Mouse (Mus musculus): ENCODE results near the gene Mgat2.
A peak's percentile ranks its signal among the peaks of the same experiment; 100 is the strongest.
"Not testable (repeated sequence)": the region's sequence is repeated elsewhere in the genome, so short reads cannot be mapped to it uniquely, and the experiment has no call there.

The Mgat2 gene

DNA sequence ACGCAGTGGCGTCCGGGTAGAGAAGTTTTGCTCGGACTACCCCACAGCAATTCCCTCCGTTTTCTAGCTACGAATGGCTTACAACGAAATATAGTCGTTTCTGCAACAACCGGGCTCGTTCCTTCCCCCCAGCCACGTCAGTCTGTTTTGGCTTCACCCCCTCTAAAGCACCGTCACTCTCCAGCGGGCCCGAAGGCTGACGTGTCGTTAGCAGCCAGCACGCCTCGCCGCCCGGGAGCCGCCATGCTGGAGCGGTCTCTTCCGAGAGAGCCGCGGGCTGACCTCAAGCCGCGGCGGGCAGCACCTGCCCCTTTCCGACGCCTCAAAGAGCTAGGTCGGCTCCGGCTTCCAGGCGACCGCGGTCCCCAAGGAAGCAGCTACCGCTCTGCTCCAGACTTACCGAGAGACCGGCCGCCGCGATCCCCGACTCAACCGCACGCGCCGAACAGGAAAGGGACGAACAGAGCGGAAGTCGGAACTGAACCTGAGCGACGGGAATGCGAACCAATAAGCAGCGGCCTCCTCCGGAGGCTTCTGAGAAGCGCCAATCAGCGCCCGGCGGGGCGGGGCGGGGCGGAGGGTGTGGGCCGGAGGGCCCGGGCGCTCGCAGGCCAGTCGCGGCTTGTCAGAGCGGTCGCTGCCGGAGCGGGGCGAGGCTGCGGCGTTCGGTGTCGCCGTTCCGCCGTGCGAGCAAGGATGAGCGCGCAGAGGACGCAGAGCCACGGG is at the start of gene Mgat2, which contains the start of gene Rpl36al:
Mgat2 (plus strand) TSS at position 575 of the 726 bp plus-strand sequence.
Rpl36al (minus strand) TSS at position 501 of the 726 bp plus-strand sequence.
- peak; percentile 99 for DNase-seq

DNA sequence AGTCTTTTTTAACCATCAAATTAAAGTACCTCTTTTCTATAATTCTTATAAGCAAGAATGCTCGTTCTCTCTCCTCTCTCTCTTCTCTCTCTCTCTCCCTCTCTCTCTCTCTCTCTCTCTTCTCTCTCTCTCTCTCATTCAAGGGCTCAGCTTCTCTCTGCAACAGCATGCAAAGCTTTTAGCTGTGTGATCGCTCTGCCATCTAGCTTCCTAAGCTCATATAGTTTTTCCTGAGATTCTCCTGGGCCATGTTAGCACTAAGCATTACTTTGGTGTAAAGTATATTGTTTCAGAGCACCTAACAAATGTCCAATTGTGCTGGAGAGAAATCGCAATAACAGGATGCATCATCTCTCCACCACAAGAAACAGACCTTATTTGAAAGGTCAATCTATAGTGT is 44.8 kb upstream of the Mgat2 start:
- no peak for DNase-seq

DNA sequence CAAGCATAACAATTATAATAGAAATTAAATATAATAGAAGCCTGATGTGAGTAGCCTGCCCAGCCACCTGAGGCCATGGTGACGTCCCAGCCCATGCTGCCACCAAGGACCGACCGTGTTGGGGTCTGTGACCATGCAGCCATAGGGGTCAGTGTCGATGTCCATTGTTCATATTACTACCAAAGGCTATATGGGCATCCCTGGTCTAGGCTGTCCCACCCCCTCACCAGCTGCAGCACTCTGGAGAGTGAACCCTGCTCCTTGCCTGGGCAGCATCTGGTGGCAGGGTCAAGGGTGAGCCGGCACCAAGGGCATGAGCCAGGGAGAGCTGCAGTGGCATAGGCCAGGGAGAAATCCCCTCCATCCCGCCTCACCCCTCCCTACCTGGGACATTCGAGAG is 44.1 kb upstream of the Mgat2 start:
- no peak for DNase-seq

DNA sequence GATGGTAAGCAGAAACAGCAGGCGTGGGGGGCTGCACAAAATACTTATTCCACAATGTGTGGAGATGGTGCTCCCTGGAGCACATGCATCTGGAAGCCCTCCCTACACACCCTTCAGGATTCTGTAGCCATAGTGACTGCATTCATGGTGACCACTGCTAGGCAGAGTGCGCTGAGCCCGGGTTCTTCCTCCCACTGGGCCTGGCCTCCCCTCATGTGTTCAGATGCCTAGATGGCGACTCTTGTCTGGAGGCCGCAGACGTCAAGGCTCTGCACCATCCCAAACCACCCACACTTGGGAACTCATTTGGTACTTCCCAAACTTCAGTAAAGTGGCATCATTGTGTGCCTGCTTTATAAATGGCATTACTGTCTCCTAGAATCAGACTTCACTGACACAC is 40.5 kb upstream of the Mgat2 start:
- DNase-seq, result no peak

DNA sequence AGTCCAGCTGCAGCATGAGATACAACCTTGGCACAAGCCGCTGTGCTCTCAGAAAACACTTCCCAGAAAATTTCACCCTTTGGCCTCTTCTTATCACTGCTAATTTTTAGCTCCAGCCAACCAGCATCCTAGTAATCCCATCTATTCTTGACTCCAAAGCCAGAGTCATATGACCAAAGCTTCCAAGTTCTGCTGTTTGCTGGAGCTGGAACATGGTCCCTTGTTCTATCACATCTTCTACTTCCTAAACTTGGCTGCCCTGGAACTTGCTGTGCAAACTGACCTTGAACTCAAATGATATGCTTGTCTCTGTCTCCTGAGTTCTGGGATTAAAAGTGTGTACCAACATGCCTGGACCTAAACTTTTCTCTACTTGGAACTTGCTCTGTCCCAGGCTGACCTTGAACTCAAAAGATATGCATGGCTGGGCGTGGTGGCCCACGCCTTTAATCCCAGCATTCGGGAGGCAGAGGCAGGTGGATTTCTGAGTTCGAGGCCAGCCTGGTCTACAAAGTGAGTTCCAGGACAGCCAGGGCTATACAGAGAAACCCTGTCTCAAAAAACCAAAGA is 36.7 kb upstream of the Mgat2 start:
- no peak for DNase-seq

DNA sequence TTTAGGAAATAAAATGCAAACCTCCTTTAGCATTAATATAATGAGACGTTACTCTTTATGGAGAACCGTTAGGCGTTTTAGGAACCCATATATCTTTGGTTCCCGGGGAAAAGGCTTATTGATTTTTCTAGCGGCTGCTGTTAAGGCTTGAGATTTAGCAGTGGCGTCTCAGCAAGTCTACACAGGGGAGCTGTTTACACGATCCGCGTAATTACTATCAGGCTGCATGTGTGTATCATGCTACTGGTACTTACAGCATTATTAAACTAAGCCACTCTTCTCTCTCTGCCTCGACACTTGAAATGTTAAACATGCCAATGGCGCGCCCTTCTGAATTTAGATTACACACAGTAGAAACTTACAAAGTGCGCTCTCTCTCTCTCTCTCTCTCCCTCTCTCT is 33.9 kb upstream of the Mgat2 start:
- DNase-seq, result no peak

DNA sequence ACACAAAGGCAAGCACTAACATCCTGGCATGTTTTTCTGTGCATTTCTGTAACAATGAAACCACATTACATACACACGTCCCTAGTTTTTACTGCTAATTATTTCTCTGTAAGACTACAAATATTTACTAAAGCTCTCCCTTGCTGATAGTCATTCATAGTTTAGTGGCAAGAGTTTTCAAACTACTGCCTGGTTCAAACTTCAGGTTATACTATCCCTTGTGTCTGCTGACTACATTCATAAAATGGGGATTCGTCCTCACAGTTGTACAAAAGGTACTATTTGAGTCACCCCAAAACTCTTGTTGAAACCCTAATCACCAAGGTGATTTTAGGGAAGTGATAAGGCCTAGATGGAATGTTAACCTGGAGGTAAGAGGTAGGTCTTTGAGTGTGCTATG is 28.0 kb upstream of the Mgat2 start:
- no peak for DNase-seq

DNA sequence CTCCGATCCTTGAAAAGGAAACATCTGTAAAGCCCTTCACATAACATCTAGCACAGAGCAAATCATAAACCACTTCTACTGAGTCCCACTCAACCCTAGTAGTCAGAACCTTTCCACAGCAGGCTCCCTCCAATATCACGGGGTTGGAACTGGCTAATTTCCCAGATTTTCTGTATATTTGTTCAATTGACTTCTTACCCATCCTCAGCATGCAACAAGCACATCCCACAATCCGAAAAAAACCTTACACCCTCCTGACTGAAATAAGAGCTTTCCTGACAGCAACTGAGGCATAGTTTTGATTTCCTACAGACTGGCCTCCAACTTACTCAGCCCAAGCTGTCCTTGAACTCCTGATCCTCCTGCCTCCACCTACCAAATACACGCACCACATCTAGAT is 27.5 kb upstream of the Mgat2 start:
- DNase-seq, result no peak

DNA sequence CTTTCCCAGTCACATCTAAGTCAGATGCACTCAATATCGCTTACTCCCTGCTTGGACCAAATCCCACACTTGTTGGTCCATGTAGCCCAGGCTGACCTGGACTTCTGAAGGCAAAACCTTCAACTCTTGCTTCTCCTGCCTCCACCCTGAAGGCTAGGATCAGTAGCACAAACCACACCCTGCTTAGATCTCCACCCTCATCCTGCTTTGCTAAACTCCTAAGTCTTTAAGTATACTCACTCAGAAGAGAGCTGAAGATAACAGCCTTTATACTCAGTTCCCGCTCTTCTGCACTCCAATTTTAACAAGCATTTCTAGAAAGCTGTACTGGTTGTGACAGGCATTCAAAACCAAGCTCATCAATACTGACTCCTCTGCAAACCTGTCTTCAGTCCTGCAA is 26.9 kb upstream of the Mgat2 start:
- DNase-seq, result no peak

DNA sequence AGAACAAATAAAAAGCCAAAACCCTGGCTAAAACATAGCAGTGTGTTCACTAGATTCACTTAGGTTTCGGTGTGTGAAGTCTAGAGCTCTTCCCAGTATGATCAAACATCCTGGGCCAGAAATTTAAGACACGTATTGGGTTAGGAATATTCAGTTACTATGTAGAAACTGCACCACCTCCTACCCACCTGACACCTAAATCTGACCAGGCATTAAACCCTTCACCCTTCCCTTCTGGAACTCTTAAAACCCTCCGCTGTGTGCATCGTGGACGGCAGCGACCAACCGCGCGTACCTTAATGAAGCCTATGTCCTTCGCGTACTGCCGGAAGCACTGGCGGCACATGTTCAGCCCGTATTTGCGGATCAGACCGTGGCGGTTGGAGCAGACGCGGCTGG is 25.6 kb upstream of the Mgat2 start:
- DNase-seq, result no peak

DNA sequence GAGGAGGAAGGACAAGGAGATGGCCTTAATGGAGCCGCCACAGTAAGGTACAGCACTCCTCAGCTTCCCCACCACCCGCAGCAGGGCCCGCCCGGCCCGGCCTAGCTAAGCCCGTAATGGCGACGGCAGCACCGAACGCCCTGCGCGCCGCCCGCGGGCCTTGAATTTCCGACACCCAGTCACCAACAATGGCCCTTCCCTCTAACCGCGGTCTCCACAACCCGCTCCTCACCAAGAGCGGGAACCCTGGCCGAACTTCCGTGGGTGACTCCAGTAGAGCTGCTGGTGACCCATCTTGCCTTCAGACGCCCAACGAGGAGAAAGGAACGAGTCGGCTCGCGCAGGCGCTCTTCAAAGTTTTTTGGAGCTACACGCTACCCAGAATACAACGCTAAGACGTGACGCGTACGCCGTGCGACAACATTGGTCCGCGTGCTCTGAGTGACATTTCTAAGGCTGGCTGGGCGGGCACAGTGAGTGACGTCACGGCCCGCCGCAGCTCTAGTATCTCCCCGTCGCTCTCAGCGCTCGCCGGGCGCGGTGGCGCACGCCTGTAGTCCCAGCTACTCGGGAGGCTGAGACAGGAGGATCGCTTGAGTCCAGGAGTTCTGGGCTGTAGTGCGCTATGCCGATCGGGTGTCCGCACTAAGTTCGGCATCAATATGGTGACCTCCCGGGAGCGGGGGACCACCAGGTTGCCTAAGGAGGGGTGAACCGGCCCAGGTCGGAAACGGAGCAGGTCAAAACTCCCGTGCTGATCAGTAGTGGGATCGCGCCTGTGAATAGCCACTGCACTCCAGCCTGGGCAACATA is 25.0 kb upstream of the Mgat2 start, which contains the start of gene Rps29:
Rps29 (minus strand) TSS at position 422 of the 813 bp plus-strand sequence.
- peak; percentile 96 for DNase-seq

DNA sequence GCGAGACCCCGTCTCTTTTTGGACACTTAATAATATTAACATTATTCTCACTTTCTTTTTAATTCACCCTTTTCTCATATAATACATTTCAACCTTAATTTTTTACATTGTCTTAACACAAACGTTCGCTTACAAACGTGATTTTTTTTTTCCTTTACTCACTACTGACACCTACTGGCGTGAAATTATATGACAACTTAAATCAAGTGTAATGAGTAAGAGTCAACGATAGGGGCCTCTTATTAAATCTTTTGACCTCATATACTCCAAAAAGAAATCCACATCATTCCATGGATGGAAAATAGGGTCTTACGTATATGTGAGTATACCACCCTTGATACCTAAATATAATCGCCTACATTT is 24.4 kb upstream of the Mgat2 start:
- DNase-seq, result peak; percentile 28

DNA sequence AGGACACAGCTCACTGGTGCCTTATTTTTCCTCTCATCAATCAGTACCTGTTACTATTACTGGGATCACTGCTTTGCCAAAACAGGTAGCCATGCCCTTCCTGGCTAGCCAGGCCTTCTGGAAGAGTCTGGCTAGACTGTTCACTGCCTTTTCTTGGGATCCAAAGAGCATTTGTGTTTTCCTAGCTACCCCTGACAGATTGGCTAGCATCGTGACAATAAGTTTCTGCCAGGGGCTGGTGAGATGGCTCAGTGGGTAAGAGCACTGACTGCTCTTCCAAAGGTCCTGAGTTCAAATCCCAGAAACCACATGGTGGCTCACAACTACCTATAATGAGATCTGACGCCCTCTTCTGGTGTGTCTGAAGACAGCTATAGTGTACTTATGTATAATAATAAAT is 23.3 kb upstream of the Mgat2 start:
- not testable (repeated sequence) for DNase-seq

DNA sequence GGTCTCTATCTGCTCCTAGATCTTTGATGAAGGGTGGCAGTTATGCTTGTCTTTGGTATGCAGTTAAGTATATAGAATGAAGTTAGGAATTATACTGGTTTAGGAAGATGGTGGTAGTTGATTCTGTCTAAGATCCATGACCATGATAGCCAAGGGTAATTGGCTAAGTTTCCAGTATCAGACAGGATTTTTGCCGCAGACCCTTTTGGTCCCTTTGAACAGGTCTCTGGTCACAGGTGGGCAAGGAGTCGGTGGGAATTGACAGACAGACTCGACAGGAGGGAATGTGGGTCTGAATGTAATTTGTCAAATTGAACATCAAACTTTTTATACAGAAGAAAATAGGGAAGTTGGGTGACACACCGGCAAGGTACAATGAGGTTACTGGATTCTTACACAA is 20.4 kb upstream of the Mgat2 start:
- DNase-seq, result not testable (repeated sequence)

DNA sequence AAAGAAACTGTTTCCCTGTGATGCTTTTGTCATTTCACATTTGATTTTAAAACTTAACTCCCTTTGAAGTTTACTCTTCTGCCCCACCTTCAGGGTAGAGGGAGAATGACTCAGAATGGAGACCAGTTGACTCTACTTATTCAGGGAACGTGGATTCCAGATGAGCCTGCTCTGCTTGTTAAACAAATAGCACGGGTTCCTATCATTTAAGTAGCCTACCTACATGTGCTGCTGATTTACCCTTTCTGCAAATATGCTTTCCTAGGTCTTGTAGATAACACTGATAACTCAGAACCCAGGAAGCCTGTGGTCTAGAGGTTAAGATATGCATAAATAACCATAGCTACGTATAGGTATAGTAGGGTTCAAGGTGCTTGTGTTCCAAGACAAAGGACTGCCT is 19.1 kb upstream of the Mgat2 start:
- no peak for DNase-seq

DNA sequence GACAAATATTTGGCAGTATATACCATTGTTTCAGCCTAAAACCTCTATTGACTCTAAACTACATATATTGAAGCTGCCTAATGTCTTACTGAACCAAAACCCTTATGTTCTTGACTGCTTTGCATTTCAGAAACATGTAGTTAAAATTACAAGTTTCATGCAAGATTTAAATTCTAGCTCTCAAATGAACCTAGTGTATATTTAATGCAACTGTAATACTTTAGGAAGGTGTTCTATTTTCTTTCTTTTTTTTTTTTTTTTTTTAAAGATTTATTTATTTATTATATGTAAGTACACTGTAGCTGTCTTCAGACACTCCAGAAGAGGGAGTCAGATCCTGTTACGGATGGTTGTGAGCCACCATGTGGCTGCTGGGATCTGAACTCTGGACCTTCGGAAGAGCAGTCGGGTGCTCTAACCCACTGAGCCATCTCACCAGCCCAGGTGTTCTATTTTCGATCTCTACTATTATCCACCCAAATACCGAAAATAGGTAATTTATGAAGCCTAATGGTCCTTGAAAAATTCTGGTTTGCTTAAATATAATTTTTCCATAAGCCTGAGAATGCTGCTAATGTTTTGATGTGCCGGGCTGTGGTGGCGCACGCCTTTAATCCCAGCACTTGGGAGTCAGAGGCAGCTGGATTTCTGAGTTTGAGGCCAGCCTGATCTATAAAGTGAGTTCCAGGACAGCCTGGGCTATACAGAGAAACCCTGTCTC is 16.9 kb upstream of the Mgat2 start:
- not testable (repeated sequence) for DNase-seq

DNA sequence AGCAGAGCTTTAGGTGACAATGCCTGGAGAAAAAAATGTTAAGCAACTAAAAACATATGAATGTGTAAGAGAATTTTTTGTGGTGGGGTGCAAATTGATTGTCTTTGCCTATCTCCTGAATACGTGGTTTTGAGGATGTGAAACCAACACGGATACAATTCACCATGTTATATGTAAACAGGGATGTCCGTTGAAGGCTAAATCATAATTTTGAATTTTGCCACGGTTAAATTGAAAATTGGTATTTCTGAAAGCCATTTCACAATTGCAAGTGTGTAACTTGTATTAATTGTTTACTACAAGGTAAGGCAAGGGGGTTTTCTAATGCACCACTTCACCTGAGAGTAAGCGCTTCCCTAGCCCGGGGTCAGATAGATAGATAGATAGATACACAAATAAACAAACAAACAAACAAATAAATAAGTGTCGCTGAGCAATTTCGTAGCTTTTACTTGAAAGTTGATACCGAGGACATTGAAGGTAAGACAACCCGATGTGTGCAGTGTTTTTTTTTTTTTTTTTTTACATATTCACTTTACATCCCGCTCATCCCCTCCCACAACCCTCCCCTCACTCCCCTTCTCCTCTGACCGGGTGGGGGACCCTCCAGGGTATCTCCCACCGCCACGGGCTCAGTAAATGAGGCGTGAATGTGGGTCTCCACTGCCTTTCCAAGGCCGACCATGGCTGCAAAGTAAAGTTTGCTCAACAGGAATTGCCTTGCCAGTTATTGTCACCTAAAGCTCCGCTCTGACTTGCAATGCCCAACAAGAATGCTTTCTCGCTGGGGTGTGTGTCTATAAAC is 16.1 kb upstream of the Mgat2 start:
- no peak for DNase-seq

DNA sequence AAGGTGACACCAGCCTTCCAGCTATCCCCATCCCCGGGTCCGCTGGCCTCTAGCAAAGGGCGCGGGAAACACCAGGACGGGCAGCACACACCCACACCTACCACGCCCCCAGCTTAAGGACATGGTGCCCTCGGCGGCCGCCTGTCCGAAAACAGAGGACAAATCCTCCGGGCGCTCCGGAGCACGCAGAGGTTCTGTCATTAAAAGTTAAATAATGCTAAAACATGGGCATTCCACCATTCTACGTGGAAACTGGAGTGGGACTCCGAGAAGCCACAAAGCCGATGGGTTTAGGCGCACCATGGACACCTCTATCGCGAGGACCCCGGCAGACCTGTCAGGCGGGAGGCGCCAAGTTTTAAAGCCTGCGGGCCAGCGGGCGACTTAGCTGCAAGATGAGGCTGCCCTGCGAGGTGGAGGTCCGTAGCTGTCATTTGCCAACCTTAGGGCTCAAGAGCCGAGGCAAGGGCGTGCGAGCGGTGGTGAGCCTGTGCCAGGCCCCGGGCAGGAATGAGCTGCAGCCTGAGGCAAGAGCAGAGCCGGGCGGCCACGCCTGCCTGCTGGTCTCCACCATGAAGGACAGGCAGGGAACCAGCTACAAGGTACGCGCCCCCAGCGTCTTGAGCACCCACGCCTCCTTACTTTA is 15.4 kb upstream of the Mgat2 start, which contains the start of gene Lrr1:
Lrr1 (plus strand) TSS at position 354 of the 646 bp plus-strand sequence.
- DNase-seq, result peak; percentile 87

DNA sequence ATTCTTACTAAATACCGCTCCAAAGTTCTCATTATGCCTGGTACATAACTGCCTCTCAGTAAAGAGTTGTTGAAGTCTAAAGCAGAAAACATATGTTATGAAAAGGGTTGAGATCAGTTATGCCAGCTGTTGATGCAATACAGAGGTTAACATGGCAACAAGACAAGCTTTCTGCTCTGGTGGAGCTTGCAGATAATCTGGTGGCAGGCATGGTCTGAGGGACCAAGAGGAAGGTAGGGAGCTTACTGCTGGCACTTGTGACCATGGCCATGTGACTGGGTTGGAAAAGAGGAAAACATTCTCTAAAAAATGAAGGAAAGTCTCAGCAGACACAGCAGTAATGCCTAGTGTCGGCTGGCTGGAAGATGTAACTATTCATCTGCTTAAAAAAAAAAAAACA is 12.7 kb upstream of the Mgat2 start:
- no peak for DNase-seq

DNA sequence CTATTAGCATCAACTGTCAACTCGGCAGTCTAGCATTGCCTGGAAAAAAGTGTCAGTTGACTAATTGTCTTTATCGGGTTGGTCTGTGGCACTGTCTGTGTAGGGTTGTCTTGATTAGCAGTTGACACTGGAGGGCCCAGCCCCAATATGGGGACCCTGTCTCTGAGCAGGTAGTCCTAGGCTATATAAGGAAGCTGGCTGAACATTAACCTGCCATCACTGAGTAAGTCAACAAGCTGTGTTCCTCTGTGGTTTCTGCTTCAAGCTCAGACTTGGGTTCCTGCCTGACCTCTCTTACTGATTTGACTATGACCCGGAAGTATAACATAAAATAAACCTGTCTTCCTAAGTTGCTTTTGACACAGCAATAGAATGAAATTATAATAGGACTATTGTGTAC is 8.0 kb upstream of the Mgat2 start:
- DNase-seq, result no peak

DNA sequence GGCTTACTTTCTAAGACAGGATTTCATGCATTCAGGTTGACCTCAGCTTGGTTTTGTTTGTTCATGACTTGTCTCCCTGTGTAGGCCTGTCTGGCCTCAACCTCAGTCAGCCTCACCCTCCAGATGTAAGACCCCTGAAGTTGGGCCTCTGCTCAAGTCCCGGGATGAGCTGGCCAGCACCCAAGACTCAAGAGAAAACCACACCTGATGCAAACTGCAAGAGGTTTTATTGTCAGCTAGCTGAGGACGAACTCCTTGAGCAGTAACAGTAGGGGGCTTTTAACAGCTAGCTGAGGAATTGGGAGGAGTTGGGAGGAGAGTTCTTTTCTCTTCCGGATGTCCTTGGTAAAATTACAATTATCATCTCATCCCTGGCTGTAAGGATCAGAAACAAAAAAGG is 6.4 kb upstream of the Mgat2 start:
- DNase-seq, result no peak

DNA sequence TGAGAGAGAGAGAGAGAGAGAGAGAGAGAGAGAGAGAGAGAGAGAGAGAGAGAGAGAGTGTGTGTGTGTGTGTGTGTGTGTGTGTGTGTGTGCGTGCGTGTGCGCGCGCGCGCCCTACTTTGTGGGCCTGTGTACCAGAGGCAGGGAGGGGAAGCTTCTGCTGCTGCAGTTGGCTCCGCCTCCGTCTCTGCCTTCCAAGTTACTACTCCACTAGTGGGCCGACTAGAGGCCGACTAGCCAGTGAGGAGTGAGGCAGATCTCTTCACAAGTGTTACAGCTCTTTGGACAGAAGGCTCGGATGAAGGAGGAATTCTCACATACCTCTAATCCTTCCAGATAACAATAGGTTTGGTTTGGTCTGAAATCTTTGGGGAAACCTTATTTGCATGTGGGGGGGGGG is 4.6 kb upstream of the Mgat2 start:
- DNase-seq, result no peak
